ENCODE assay signal across 8 mouse cellular contexts in the genomic region with DNA sequence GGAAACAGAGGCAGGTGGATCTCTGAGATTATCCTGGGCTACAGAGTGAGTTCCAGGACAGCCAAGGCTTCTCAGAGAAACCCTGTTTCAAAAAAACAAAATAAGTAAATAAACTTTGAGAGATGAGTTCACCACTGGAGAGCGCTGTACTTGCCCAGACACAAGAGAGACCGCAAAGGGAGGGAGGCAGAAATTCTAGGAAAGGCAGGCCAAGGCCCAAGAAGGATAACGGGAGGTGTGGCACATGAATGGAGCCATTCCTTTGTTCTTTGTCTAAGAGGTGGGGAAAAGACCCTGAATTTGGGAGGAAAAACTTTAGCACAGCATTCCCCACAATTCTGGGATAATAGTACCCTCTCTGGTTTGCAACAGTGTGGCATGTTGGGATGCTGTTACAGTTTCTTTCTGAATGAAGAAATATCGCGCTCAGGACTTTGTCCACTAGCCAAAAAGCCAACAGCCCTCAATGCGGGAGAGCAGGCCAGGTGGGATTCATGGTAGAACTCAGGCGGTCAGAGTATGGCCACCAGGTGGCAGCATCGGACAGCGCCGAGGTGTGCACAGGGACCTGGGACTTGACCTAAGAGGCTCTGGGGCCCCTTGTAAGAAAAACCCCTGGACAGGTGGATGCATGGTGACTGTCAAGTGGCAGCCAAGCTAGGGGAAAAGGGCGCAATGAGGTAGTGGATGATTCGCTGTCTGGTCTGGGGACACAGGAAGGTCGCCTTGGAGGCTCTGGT. TPM values are rescaled to one million over a fixed set of nuclear protein-coding genes. Genes with fewer than 3 reads are reported as not detected.
A peak's percentile ranks its signal among the peaks of the same experiment; 100 is the strongest.
DNase-seq lines count a peak whose midpoint lies in the region; ATAC-seq and TF ChIP-seq lines count a peak whose summit lies in the region.

No protein-coding gene starts in this region.

- no peak for TF ChIP-seq EP300 in lung, postnatal 0 days (IDR thresholded peaks at IDR 0.05)

- peak; percentile 71 for TF ChIP-seq CTCF in E14TG2a.4 (conservative IDR thresholded peaks at IDR 0.05; ENCODE audit: low read length)
- TF ChIP-seq CTCF in lung, postnatal 0 days (IDR thresholded peaks at IDR 0.05): peak; percentile 82

- peak; percentile 79 for DNase-seq in 3T3-L1 (ENCODE audit: low read depth, low spot score)
- peak; percentile 44 for DNase-seq in c-Kit-positive CD71-negative TER-119-negative erythroid progenitor cells, embryonic 14.5 days (ENCODE audit: low read depth)
- DNase-seq in frontal cortex, postnatal 36 days (ENCODE audit: low spot score in 2 of 2): peak; percentile 43 to 44
- DNase-seq in large intestine, adult 2 months (ENCODE audit: low read depth, low spot score): peak; percentile 18
- DNase-seq in lung, postnatal 0 days (ENCODE audit: low spot score): peak; percentile 53
- DNase-seq in right cerebral cortex, postnatal 4 days: peak; percentile 74
- DNase-seq in yolk sac, embryonic 10.5 days (ENCODE audit: low spot score): peak; percentile 40

- no peak overlapping the region for H3K4me2 ChIP-seq in lung, postnatal 0 days (replicated peaks; ENCODE audit: low read depth, low read length)

- no peak for ATAC-seq in lung, postnatal 0 days

- peaks cover 23% of the 10 kb centered on the region for H3K27me3 ChIP-seq in E14TG2a.4 (ENCODE audit: insufficient read depth, low read length)
- H3K27me3 ChIP-seq in lung, postnatal 0 days (replicated peaks; ENCODE audit: insufficient read depth, low read length): no peaks in the 10 kb centered on the region

- H3K4me3 ChIP-seq in E14TG2a.4 (replicated peaks; ENCODE audit: low read length): no peak overlapping the region
- no peak overlapping the region for H3K4me3 ChIP-seq in lung, postnatal 0 days (ENCODE audit: low read depth, low read length)

- 32% methylated on average over 13 of the region's 13 CpGs for WGBS in large intestine, adult 2 months
- 23% methylated on average over 13 of the region's 13 CpGs for WGBS in lung, postnatal 0 days

- no peak overlapping the region for H3K9ac ChIP-seq in lung, postnatal 0 days (replicated peaks; ENCODE audit: low read depth)

- peaks cover 14% of the 10 kb centered on the region for H3K4me1 ChIP-seq in E14TG2a.4 (replicated peaks; ENCODE audit: low read depth, low read length)
- H3K4me1 ChIP-seq in lung, postnatal 0 days (ENCODE audit: insufficient read depth, low read depth, low read length): no peaks in the 10 kb centered on the region

- H3K36me3 ChIP-seq in E14TG2a.4 (ENCODE audit: insufficient read depth, low read length): no peaks in the 10 kb centered on the region
- no peaks in the 10 kb centered on the region for H3K36me3 ChIP-seq in lung, postnatal 0 days (ENCODE audit: insufficient read depth, low read length)

- no peak overlapping the region for H3K27ac ChIP-seq in lung, postnatal 0 days (ENCODE audit: low read length)

- no peaks in the 10 kb centered on the region for H3K9me3 ChIP-seq in E14TG2a.4 (ENCODE audit: low read length)
- H3K9me3 ChIP-seq in lung, postnatal 0 days (ENCODE audit: low read length): no peaks in the 10 kb centered on the region

RNA-seq across cellular contexts. Expression of gene Tmem92, which starts 49.9 kb away (rescaled TPM):
- polyA plus RNA-seq in large intestine, adult 2 months (2012; rRNA removed): 0.43 and 1.2 TPM in 2 replicates
- not detected in 2 replicates for polyA plus RNA-seq in lung, postnatal 0 days (2015; fragmentation: Nextera tagmentation; extraction: Ambion mirVana)

Comparison
In these comparisons a context has a peak if more than half of its experiments do, and no peak if none do; other contexts are left out.
1. DNase-seq: peak in every context shown above with its lines; median percentile 79 in 3T3-L1; 74 in right cerebral cortex, postnatal 4 days; 53 in lung, postnatal 0 days; 44 in c-Kit-positive CD71-negative TER-119-negative erythroid progenitor cells, embryonic 14.5 days; 44 in frontal cortex, postnatal 36 days; 40 in yolk sac, embryonic 10.5 days; 18 in large intestine, adult 2 months.